Mouse (Mus musculus): ENCODE measurements around the gene Zbtb24.

Gene Zbtb24

DNA sequence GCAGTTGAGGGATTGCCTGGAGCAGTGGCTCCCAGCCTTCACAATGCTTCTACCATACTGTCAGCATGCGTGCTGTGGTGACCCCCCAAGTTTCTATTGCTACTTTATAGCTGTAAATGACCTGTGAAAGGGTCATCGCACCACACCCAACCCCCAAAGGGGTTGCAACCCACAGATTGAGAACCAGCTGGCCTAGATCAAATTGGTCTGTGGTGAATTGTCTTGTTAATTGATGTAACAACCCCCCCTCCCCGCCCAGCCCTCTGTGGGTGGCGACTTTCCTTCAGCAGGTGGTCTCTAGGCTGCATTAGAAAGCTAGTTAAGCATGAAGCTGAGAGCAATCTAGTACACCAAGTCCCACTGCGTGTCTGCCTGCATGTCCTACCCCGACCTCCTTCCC is 17.1 kb downstream of the Zbtb24 start:
- DNase-seq (ENCODE audit: low spot score in 2 of 2), result no peak

DNA sequence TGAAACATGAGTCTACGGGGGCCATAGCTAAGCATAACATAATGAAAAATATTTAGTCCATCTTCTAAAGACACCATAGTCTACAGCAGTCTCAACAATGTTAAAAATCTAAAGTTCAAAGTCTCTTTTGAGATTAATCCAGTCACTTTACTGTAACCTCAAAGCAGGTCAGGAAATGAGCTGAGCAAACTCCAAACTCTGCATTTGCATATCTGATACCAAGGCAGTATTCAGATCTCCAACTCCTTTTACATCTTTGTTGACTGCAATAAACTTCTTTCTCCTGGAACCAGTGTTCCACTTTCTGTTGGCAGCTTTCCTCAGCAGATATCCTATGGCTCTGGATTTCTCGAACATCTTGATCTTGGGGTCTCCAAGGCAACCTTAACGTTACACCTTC is 20.5 kb downstream of the Zbtb24 start:
- DNase-seq (ENCODE audit: low spot score in 2 of 2), result no peak

DNA sequence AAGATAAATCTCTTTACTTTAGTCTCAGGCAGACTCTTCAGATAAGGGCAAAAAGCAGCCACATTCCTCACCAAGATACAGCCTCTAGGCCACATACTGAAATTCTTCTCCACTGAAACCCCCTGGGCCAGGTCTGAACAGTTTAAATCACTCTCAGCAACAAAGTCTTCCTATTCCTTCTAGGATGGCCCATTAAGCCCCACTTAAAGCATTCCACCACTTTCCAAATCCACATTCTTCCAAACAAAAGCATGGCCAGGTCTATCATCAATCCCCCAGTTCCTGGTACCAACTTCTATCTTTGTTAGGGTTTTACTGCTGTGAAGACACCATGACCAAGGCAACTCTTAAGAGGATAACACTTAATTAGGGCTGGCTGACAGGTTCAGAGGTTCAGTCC is 22.4 kb downstream of the Zbtb24 start:
- DNase-seq (ENCODE audit: low spot score in 2 of 2), result no peak

DNA sequence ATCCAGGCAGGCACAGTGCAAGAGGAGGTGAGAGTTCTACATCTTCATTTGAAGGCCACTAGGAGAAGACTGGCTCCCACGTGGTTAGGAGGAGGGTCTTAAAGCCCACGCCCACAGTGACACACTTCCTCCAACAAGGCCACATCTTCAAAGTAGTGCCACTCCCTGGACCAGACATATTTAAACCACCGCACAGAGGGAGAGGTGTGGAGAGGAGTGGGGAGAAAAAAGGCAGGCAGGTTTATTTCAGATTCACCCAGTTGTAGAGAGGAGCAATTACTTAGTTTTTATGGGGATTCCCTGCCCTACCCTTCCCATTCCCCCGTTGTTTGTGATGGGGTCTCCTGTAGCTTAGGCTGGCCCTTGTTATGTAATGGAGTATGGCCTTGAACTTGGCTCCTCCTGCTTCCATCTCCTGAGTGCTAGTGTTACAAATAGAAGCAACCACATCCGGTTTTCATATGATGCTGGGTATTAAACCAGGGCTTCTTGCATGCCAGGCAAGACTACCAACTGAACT is 22.8 kb downstream of the Zbtb24 start:
- DNase-seq (ENCODE audit: low spot score in 2 of 2), result no peak

DNA sequence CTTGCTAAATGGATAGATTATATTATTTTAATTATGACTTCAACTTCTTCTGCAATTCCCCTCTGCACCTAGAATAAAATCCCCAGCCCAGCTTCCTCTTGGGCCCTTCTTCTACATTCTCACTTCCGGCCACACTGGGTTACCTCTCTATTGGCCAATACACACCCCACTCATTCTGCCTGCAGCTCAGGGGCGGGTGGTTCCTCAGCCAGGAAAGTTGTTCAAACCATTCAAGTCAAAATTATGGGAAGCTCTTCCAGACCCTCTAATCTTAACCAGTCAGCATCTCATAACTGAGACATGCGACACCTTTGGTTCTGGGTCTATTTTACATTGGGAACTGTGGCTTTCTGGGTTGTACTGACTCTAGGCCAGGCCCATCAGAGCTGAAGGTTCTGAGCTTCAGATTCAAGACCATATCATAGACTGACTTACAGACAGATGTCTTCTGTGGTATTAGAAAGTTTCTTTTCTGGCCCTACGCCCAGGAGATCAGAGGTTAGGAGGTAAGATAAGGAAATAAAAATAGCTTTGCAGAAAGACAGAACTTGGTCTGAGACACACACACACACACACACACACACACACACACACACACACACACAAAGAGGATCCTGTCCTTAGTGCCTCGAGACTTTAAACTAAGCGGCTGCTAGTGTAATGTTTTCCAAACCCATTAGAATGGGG is 23.7 kb downstream of the Zbtb24 start:
- no peak for DNase-seq (ENCODE audit: low spot score in 2 of 2)

DNA sequence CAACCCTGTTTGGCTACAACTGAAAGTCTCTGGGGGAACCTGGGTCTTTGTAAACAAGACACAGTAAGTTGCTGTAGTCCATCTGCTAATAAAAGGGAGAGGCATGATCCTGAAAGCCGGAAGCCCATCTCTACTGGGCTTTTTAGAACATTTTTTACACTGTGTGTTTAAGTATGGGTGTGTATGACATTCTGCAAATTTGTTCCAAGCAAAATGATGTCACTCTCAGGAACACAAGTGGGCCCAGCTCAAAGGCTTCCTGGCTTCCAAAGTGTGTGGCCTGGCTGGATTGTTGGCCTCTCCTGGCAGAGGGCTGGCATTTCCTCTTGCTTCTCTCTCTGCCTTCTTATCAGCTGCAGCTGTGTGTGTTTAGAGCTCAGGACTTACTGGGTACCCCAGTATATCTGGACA is 24.8 kb downstream of the Zbtb24 start:
- no peak for DNase-seq (ENCODE audit: low spot score in 2 of 2)

DNA sequence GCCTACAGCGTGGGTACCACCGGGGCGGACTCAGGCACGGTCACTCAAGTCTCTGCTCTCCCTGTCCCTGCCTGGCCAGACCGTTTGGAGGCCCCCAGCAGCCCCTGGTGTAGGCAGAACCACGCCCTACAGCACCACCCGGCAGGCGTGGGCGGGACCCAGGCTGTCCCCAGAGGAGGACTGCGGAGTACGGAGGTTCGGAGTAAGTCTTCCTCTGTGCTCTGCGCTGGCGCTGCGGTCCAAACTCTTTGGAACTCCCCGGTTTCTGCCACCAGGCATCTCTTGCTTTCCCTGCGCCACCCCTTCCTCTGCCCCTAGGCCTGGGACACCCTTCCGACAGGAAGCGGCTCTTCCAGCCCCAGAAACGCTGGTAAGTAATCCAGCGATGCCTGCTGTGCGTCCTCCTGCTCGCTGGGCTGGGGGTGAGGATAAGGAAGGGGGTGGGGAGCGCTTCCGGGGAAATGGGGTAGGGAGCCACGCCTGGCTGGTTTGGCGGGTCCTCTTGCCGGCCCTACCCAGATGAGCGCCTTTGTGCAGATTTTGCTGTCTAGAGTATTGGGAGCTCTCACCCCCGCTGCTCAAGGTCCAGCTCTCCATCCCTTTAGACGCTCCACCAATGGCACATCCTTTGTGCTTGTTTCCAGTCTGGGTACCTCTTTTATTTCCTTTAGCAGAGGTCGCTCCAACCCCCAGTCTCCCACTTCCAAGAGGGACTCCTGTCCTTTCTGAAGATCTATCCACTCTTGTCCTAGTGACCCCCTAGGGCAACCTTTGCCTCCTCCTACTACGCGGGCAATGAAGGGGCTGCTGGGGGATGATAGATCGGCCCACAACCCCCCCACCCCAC is 26.2 kb downstream of the Zbtb24 start, which contains the start of gene Mical1:
Mical1 (plus strand) TSS at position 144 of the 847 bp plus-strand sequence.
- peak; percentile 71 to 79 for DNase-seq (ENCODE audit: low spot score in 2 of 2)

DNA sequence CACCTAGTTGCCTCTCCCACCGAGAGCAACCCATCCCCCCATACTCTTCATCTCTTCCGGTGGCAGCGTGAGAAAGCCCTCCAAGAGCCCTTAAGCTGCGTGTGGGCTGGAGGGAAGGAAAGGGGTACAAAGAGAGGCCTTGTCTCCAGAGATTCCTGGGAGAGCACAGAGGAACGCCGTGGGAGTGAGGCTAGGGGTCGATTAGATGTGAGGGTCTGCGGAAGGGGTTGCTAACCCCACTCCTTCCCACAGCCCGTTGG is 26.8 kb downstream of the Zbtb24 start:
- DNase-seq (ENCODE audit: low spot score in 2 of 2), result no peak

DNA sequence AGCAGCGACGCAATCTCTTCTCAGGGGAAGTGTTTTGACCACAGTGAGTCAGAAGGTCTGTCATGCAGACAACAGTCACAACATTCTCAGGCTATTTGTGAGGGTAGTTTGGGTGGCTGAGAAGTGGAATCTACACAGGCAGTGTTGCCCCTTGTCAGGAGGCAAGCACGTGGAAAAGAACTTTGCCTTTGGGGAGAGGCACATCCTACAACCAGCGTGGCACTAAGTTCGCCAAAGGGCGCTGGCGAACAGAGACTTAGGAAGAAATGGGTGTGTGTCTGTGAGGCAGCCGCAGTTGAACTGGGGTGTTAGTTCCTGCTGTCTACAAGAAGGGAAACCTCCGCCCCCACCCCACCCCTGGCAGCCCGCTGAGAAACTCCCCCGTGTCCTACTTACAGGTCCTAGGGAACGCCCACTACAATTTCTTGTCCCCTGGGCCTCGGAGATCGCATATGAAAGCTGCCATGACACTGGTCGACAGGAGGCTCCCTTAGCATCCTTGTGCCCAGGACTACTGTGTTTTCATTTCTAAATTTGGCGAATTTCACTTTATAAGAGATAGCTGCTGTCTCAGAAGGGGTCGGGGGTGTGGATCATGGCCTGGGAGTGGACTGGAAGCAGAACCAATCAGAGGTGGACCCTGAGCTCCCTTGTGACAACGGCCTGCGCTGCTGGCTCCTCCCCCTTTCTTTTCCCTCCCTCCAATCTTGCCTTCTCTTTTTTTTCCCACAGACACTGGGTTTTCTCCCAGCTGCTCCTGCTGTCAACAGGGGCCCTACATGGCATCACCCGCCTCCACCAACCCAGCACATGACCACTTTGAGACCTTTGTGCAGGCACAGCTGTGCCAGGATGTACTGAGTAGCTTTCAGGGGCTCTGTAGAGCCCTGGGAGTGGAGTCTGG is 27.3 kb downstream of the Zbtb24 start:
- peak; percentile 76 to 85 for DNase-seq (ENCODE audit: low spot score in 2 of 2)

DNA sequence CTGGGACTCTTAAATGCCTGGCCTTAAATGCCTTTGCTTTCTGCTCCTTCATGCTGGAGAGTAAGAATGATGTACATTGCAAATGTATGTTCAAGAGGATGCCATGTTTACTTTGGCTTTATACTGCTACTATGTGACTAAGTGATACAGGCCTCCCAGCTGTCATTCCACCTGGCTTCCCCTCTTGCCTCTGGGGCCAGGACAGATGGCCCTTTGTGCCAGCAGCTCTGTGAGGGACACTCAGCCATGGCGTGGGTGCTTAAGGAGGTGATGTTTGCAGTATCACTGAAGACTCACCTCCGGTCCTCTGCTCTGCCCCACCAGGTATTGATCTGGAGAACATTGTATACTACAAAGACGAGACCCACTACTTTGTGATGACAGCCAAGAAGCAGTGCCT is 29.8 kb downstream of the Zbtb24 start:
- no peak for DNase-seq (ENCODE audit: low spot score in 2 of 2)

DNA sequence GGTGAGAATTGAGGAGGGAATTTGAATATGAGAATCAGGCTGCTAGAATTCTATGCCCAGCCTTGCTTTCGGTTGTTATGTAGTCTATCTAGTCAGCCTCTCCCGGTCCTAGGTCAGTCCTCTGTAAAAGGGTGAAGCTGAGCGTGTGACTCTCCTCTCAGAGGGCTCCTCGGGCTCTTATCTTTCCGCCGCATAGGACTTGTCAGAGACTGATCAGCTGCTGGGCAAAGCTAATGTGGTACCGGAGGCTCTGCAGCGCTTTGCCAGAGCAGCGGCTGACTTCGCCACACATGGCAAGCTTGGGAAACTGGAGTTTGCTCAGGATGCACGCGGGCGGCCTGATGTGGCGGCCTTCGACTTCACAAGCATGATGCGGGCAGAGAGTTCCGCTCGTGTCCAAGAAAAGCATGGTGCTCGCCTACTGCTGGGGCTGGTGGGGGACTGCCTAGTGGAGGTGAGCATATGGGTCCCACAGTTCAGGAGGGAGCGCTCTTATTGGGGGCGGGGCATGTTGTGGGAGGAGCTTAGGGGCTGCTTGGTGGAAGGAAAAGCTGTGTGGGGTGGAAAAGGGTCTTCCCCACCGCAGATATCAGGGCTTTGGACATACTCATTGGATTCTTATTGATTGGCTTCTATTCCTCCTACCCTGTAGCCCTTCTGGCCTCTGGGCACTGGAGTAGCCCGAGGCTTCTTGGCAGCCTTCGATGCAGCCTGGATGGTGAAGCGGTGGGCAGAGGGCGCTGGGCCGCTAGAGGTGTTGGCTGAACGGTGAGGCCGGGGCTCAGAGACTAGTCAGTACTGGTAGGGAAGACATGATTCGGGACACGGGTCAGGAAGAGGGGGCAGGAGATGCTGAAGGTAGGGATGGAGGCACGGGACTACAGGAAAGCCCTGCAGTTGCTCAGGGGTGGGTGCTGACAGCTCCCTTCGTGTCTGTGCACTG is 31.0 kb downstream of the Zbtb24 start:
- no peak for DNase-seq (ENCODE audit: low spot score in 2 of 2)

DNA sequence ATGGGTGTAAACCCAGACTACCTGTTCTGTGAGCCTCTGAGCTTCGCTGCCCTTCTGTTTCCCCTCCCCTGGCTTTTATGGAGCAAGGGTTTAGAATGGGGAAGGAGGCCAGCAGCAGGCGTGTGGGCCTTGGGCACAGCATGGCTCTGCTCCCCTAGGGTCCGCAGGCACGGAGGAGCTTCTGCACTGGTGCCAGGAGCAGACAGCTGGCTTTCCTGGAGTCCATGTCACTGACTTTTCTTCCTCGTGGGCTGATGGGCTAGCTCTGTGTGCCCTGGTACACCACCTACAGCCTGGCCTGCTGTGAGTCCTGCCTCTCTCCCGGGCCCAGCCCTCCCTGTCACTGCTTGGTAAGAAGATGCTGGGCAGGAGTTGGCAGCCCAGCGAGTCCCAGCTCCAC is 32.3 kb downstream of the Zbtb24 start:
- DNase-seq (ENCODE audit: low spot score in 2 of 2), result no peak

DNA sequence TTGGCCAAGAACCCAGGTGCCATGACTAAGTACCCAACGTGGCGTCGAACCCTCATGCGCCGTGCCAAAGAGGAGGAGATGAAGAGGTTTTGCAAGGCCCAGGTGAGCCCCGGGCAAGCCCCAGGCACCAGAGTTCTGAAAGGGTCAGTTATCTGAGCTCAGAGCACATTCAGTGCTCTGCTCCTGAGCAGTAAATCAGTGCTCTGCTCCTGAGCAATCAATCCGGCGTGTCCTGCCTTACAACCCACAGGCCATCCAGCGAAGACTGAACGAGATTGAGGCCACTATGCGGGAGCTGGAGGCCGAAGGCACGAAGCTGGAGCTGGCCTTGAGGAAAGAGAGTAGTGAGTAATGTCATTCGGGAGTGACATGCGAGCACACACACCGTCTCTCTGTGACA is 35.6 kb downstream of the Zbtb24 start:
- DNase-seq (ENCODE audit: low spot score in 2 of 2), result no peak

DNA sequence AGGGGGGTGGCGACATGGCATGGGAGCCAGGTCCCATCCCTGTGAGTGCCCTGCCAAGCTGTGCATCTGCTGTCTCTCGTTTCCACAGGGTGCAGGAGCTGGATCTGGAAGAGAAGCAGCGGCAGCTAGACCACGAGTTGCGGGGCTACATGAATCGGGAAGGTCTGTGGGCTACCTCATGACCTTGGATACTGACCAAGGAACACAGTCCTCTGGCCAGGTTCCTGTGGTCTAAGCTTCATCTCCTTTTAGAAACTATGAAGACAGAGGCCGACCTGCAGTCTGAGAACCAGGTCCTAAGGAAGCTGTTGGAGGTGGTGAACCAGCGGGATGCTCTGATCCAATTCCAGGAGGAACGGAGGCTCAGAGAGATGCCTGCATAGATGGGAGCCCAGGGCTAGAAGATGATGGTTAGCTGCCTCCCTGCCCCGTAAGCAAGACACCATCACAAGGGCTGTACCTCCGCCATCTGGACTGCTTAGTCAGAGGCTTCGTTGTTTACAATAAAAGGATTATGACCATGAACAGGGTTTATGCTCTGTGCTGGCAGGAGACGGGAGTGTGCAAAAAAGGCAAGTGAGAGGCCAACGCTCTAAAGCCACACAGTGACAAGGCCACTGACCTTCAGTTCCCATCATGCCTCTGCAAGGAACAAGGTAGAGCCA is 36.5 kb downstream of the Zbtb24 start:
- no peak for DNase-seq (ENCODE audit: low spot score in 2 of 2)

DNA sequence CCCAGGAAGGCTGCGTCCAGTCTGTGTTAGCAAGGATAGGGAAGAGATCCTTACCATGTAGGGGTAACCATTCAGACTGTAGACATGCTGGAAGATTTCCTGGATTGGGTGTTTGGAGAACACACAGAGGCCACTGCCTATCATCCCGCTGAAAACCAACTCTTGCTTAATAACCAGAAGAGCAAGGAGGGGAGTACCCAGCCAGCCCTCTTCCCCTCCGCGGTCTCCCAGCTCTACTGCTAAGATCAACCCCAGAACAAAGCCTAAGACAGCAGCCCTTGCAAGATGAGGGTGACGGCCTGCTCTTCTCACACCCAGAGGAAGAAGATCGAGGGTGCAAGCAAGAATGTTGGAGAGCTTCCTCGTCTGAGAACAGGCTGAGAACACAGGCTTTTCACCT is 38.7 kb downstream of the Zbtb24 start:
- DNase-seq (ENCODE audit: low spot score in 2 of 2), result no peak

DNA sequence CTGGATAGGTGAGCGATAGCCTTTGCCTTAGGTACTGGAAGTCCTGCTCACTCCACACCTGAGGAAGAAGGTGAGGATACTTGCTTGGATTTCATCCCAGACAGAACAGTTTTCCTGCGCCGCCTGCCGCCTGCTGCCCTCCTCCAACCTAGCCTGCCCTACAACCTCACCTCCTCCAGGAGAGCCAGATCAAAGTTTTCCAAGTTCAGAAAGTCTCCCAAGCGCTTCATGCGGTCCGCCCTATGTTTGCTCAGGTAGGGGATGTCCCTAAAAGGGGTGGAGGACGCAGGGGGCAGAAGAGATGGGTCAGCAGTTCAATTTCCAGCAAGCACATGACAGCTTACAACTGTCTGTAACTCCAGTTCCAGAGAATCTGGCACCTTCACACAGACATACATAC is 39.1 kb downstream of the Zbtb24 start:
- no peak for DNase-seq (ENCODE audit: low spot score in 2 of 2)

DNA sequence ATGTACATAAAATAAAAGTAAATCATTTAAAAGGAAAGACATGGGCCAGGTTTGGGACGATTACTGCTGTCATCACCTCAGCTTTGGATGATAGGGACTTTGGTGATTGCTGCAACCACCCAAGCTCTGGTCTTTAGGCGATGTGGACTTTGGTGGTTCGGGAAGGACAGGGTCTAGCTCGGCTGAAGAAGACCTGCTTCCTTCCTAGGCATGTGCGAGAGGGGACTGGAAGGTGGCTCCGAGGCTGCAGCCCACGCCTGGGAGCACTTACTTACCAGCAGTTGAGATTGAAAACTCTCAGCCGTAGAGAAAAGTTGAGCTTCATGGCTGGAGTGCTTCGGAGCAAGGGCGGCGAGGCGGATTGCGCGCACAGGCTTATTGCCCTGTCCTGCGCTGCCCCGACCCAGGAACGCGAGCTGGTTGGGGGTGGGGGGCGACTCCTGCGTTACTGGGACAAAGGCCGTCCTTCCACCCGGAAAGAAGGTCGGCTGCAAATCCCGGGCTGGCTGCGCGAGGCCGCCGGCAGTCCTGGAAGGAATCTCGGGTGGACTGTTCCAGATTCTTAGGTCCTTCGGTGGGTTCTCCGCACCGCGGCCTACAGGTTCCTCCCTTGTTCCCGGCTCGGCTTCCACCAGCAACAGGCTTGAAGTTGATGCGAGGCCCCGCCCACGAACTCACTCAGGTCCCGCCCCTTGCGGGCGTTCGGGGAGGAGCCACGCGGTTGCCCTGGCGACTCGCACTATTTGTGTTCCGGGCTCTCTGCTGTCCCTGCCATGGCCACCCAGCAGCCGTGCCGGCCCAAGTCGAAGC is 39.7 kb downstream of the Zbtb24 start, which contains the start of the genes Smpd2 and Ppil6:
Smpd2 (minus strand) TSS at position 662 of the 810 bp plus-strand sequence.
Ppil6 (plus strand) TSS at position 732 of the 810 bp plus-strand sequence.
- peak; percentile 97 for DNase-seq (ENCODE audit: low spot score in 2 of 2)

DNA sequence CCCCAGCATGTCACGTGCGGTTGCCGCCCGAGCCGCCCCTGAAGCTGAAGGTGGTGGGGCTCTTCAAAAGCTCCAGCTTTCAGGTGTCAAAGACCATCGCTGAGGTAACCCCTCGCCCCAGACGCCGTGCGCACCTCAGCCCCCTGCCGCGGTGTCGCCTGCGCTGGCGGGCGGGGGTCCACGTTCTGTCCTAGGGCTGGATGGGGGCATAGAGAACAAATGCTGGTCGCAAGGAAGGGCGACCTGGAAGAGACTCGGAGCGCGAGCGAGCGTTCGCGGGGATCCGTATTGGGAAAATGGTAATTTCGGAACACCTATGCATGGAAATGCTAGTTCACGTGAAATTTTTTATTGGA is 40.3 kb downstream of the Zbtb24 start:
- no peak for DNase-seq (ENCODE audit: low spot score in 2 of 2)

DNA sequence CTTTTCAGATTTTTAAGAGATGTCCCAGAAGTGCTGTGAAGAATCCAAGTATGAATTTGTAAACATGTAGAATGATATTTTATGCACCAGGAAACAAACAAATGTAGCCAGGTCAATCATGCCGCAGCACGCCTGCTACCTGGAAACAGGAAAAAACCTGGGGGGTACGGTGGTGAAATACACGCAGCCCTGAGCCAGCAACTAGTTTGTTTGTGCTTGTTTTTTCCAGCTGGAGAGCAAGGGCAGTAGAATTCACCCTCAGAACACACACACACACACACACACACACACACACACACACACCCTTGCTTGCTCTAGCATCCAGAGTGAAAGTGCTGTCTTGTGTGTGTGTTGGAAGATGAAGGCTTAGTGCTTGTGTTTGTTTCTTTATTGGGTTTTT is 40.9 kb downstream of the Zbtb24 start:
- DNase-seq (ENCODE audit: low spot score in 2 of 2), result no peak

DNA sequence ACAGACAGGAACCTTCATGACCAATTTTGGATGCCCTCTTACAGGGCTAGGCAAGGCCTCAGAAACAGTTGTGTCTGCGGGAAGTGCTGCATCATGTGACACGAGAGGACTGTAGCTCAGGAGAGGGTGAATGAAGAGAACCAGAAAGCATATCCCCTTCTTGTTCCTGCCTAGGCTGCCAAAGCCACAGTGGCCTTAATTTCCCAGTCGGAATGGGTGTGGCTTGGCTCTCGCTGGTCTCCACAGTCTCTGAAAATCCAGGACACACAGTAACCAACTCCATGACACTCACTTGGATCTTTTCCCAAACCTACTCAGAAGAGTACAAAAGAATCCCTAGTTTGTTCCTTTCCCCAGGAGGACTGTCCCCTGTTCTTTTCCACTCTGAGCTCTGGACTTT is 50.8 kb downstream of the Zbtb24 start:
- peak; percentile 70 to 77 for DNase-seq (ENCODE audit: low spot score in 2 of 2)
